Mouse (Mus musculus) limb, embryonic 12.5 days (tissue): ENCODE measurements around the gene Kdm1b. TPM values are rescaled to one million over a fixed set of nuclear protein-coding genes. Genes with fewer than 3 reads are reported as not detected.

ENCODE experiments used
- ATAC-seq: fragments of 200-750 bp; cut with Nextera tagmentation; 2 replicates; pipeline ENCODE4 v1.8.0; 2017; ENCODE audit warnings: low read depth, moderate TSS enrichment; ENCODE audit not compliant: insufficient number of reproducible peaks, insufficient read depth, low FRiP score, low TSS enrichment
- H3K27ac ChIP-seq: fragments of 300-500 bp; sonication (generic); 2 replicates; pipeline ENCODE4 v1.5.1; 2016; ENCODE audit warnings: mild to moderate bottlenecking, moderate library complexity
- H3K27me3 ChIP-seq: fragments of 300-500 bp; sonication (generic); 2 replicates; pipeline ENCODE4 v1.6.1; 2016; ENCODE audit warnings: mild to moderate bottlenecking, moderate library complexity
- H3K36me3 ChIP-seq: fragments of 300-500 bp; sonication (generic); 2 replicates; pipeline ENCODE4 v1.6.1; 2016; ENCODE audit warnings: mild to moderate bottlenecking, moderate library complexity
- H3K4me1 ChIP-seq: fragments of 300-500 bp; sonication (generic); replicated peaks from 2 replicates; pipeline ENCODE4 v1.6.1; 2016
- H3K4me2 ChIP-seq: fragments of 300-500 bp; sonication (generic); 2 replicates; pipeline ENCODE4 v1.6.1; 2016; ENCODE audit warnings: mild to moderate bottlenecking, moderate library complexity
- H3K4me3 ChIP-seq: fragments of 300-500 bp; sonication (generic); replicated peaks from 2 replicates; pipeline ENCODE4 v1.5.1; 2016; ENCODE audit warnings: mild to moderate bottlenecking
- H3K9ac ChIP-seq: fragments of 300-500 bp; sonication (generic); replicated peaks from 2 replicates; pipeline ENCODE4 v1.6.1; 2016; ENCODE audit warnings: mild to moderate bottlenecking, moderate library complexity
- H3K9me3 ChIP-seq: fragments of 300-500 bp; sonication (generic); 2 replicates; pipeline ENCODE4 v1.6.1; 2016; ENCODE audit warnings: mild to moderate bottlenecking, moderate library complexity
- WGBS: fragments of 180-500 bp; shearing (Covaris S2); methylation state at CpG from one replicate; pipeline ENCODE4 v1.1.7; 2016; 5-methylcytosine and 5-hydroxymethylcytosine counted together
- polyA plus RNA-seq: library from polyadenylated mRNA; unstranded; fragments of >200 nt; fragmentation: Nextera tagmentation; extraction: Ambion mirVana; gene quantifications from 2 replicates; pipeline ENCODE4 v1.2.1, GENCODE M21; 2016

The Kdm1b gene
- polyA plus RNA-seq, 1 experiment from 2014 or later, result 12.9 TPM

- no peaks in the 10 kb centered on the region for H3K4me1 ChIP-seq
- ATAC-seq, result no peak
- H3K4me2 ChIP-seq, result no peak overlapping the region
- no peak overlapping the region for H3K4me3 ChIP-seq
- H3K27me3 ChIP-seq, result no peaks in the 10 kb centered on the region; the same call in 1 of the 2 replicates
- no peak overlapping the region for H3K27ac ChIP-seq
- H3K36me3 ChIP-seq, result no peaks in the 10 kb centered on the region
- 93% methylated on average over 7 of the region's 7 CpGs for WGBS
- H3K9me3 ChIP-seq, result peaks cover 14% of the 10 kb centered on the region
- H3K9ac ChIP-seq, result no peak overlapping the region
These were observed 91.5 kb downstream of the Kdm1b start for GRCm38 (mm10) chr13:47134836-47135235.

Other genes starting within 250 kb of the Kdm1b start
- gene Kif13a, start 113.6 kb upstream of the Kdm1b start, polyA plus RNA-seq, result 21.8 and 23.3 TPM in 2 replicates
- gene Nhlrc1, start 28.6 kb upstream of the Kdm1b start, polyA plus RNA-seq, result 4.1 and 4.3 TPM in 2 replicates
- gene Tpmt, start 1.2 kb downstream of the Kdm1b start, polyA plus RNA-seq, result 24.3 and 26.2 TPM in 2 replicates
- 358 and 389 TPM in 2 replicates for gene Dek, start 62.7 kb downstream of the Kdm1b start, polyA plus RNA-seq
- 1.0 TPM in 2 replicates for gene Rnf144b, start 79.2 kb downstream of the Kdm1b start, polyA plus RNA-seq